Mouse (Mus musculus) E14TG2a.4 (cell line): Measurements from ENCODE around the gene Mbnl2.

Experiments used
- CTCF ChIP-seq: conservative IDR thresholded peaks from 2 replicates; pipeline ENCODE4 v1.5.1; 2014; ENCODE audit warnings: low read length
- NANOG ChIP-seq: IDR thresholded peaks from 2 replicates; pipeline ENCODE4 v1.6.1; 2014; ENCODE audit warnings: borderline replicate concordance, low read length, mixed read lengths
- POU5F1 ChIP-seq: IDR thresholded peaks from 2 replicates; pipeline ENCODE4 v1.6.1; 2014; ENCODE audit warnings: low read length, borderline replicate concordance

GRCm38 (mm10) chr14:120309691-120310090 lies 34.2 kb downstream of the Mbnl2 start:
- no peak for TF ChIP-seq CTCF
- no peak for TF ChIP-seq NANOG
- no peak for TF ChIP-seq POU5F1
